Mouse (Mus musculus) cortical plate, adult 2 months (tissue): ENCODE data around the gene Mast4.

Experiments
- CTCF ChIP-seq: fragments of 200-500 bp; IDR thresholded peaks from 2 replicates; pipeline ENCODE4 v1.5.1; 2011; ENCODE audit warnings: mild to moderate bottlenecking, control low read depth, low read length; ENCODE audit not compliant: insufficient read depth; ENCODE audit errors: extremely low read depth
- POLR2A ChIP-seq: fragments of 200-500 bp; IDR thresholded peaks from 2 replicates; pipeline ENCODE4 v1.6.1; 2011; ENCODE audit warnings: mild to moderate bottlenecking, low read length, control low read depth; ENCODE audit not compliant: insufficient read depth; ENCODE audit errors: extremely low read depth

- no peak for TF ChIP-seq POLR2A
- no peak for TF ChIP-seq CTCF
Measured at GRCm38 (mm10) chr13:103291098-103291497, 43.2 kb downstream of the Mast4 start.
